9 mouse cellular contexts compared by ENCODE assay signal in the genomic region with DNA sequence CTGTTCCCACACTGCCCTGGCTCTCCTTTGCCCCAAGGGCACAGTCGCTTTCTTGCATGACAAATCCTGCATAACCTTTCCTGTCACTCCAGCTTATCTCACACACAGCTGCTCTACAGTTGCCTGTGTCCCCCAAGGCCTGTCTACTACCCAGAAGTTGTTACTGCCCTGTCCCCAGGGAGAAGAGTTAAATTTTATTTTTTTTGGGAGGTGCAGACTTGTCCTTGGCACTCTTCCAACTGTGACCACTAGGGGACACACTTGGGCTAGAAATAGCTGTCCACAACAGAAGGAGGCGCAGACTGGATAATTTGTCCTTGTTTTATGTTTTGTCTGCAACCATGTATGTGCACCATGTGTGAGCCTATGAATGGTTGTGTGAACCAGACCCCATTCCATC. TPM values are rescaled to one million over a fixed set of nuclear protein-coding genes. Genes with fewer than 3 reads are reported as not detected.
DNase-seq lines count a peak whose midpoint lies in the region; ATAC-seq and TF ChIP-seq lines count a peak whose summit lies in the region.
"Had no signal": no experiment of that assay in that cellular context is flagged by ENCODE, and none has a peak within 500 bp of the region (broad histone marks: within the 10 kb centered on the region; RNA-seq: fewer than 3 reads in every experiment).

No protein-coding gene starts in this region.

- H3K4me2 ChIP-seq in forebrain, embryonic 16.5 days (ENCODE audit: low read length): no peak overlapping the region
- H3K4me2 ChIP-seq in hindbrain, embryonic 16.5 days (ENCODE audit: low read length): no peak overlapping the region

- no peak overlapping the region for H3K4me3 ChIP-seq in forebrain, embryonic 16.5 days (replicated peaks; ENCODE audit: low read length)
- no peak overlapping the region for H3K4me3 ChIP-seq in hindbrain, embryonic 16.5 days (ENCODE audit: low read length)
- no peak overlapping the region for H3K4me3 ChIP-seq in liver, adult 2 months (ENCODE audit: insufficient read depth, low read depth, low read length)

- H3K9ac ChIP-seq in forebrain, embryonic 16.5 days (replicated peaks; ENCODE audit: low read depth, low read length): no peak overlapping the region
- no peak overlapping the region for H3K9ac ChIP-seq in hindbrain, embryonic 16.5 days (ENCODE audit: low read depth, low read length)
- no peak overlapping the region for H3K9ac ChIP-seq in liver, adult 2 months (ENCODE audit: low read depth, low read length)

- H3K36me3 ChIP-seq in forebrain, embryonic 16.5 days (ENCODE audit: control insufficient read depth, insufficient read depth): no peaks in the 10 kb centered on the region
- peaks cover under 1% of the 10 kb centered on the region; the same call in 1 of the 2 replicates for H3K36me3 ChIP-seq in hindbrain, embryonic 16.5 days (ENCODE audit: control insufficient read depth, insufficient read depth, low read length)
- H3K36me3 ChIP-seq in liver, adult 2 months (ENCODE audit: control insufficient read depth, insufficient read depth, low read length): no peaks in the 10 kb centered on the region

- no peaks in the 10 kb centered on the region for H3K27me3 ChIP-seq in forebrain, embryonic 16.5 days (replicated peaks; ENCODE audit: control insufficient read depth, insufficient read depth, low read length)
- no peaks in the 10 kb centered on the region for H3K27me3 ChIP-seq in hindbrain, embryonic 16.5 days (replicated peaks; ENCODE audit: control insufficient read depth, insufficient read depth, low read length)
- H3K27me3 ChIP-seq in liver, adult 2 months (ENCODE audit: control insufficient read depth, insufficient read depth, low read length): no peaks in the 10 kb centered on the region

- no peaks in the 10 kb centered on the region for H3K9me3 ChIP-seq in forebrain, embryonic 16.5 days (ENCODE audit: control insufficient read depth, low read length)
- no peaks in the 10 kb centered on the region for H3K9me3 ChIP-seq in hindbrain, embryonic 16.5 days (ENCODE audit: control insufficient read depth, low read length)

- DNase-seq in urinary bladder, postnatal 14 days (ENCODE audit: low spot score): peak; percentile 43
- DNase-seq in urinary bladder, postnatal 4 days (ENCODE audit: low spot score in 2 of 2): no peak
- DNase-seq in brain, embryonic 18.5 days (ENCODE audit: low read depth, low spot score): peak; percentile 28
- DNase-seq in liver, adult 2 months (ENCODE audit: extremely low read depth, low read depth, low spot score): no peak
- peak; percentile 68 to 84 for DNase-seq in natural killer cell, adult 2 months (ENCODE audit: low spot score in 2 of 2)
- DNase-seq in thymus, postnatal 25 days: peak; percentile 82

- TF ChIP-seq CTCF in liver, adult 2 months (IDR thresholded peaks at IDR 0.05; ENCODE audit: low read depth, low read length): peak; percentile 61

- peak; percentile 57; the same call in 1 of the 2 replicates for ATAC-seq in forebrain, embryonic 16.5 days
- ATAC-seq in hindbrain, embryonic 16.5 days: peak; percentile 67; the same call in 1 of the 2 replicates

- 26% methylated on average over 2 of the region's 2 CpGs for WGBS in forebrain, embryonic 16.5 days
- WGBS in hindbrain, embryonic 16.5 days: 33% methylated on average over 2 of the region's 2 CpGs
- WGBS in liver, adult 2 months: 83% methylated on average over 2 of the region's 2 CpGs

- TF ChIP-seq POLR2A in liver, adult 2 months (IDR thresholded peaks at IDR 0.05; ENCODE audit: extremely low read depth, insufficient read depth, low read length): no peak

- H3K79me2 ChIP-seq in liver, adult 2 months (ENCODE audit: control insufficient read depth, insufficient read depth, low read length): no peaks in the 10 kb centered on the region

- H3K27ac ChIP-seq in forebrain, embryonic 16.5 days (ENCODE audit: low read length): no peak overlapping the region
- no peak overlapping the region for H3K27ac ChIP-seq in hindbrain, embryonic 16.5 days (ENCODE audit: low read depth, low read length)
- H3K27ac ChIP-seq in liver, adult 2 months (replicated peaks; ENCODE audit: insufficient read depth, low read depth, low read length): no peak overlapping the region

- no peaks in the 10 kb centered on the region for H3K4me1 ChIP-seq in forebrain, embryonic 16.5 days (replicated peaks; ENCODE audit: control insufficient read depth, insufficient read depth, low read length)
- no peaks in the 10 kb centered on the region for H3K4me1 ChIP-seq in hindbrain, embryonic 16.5 days (ENCODE audit: control insufficient read depth, insufficient read depth, low read depth, low read length)
- peaks cover 4% of the 10 kb centered on the region for H3K4me1 ChIP-seq in liver, adult 2 months (ENCODE audit: control insufficient read depth, insufficient read depth, low read length)

RNA-seq across cellular contexts. Expression of a gene that starts 21.2 kb away (rescaled TPM):
- polyA plus RNA-seq in forebrain, embryonic 16.5 days (2015; fragmentation: Nextera tagmentation; extraction: Ambion mirVana): 252 and 284 TPM in 2 replicates
- polyA plus RNA-seq in hindbrain, embryonic 16.5 days (2015; fragmentation: Nextera tagmentation; extraction: Ambion mirVana): 264 and 287 TPM in 2 replicates
- total RNA-seq in liver, adult 2 months (2014; rRNA removed): 7.9 and 14.9 TPM in 2 replicates
- polyA plus RNA-seq in liver, adult 2 months (2012; rRNA removed): 38.9 and 39.4 TPM in 2 replicates

RNA-seq across cellular contexts. Expression of a gene that starts 41.5 kb away (rescaled TPM):
- polyA plus RNA-seq in forebrain, embryonic 16.5 days (2015; fragmentation: Nextera tagmentation; extraction: Ambion mirVana): 124 and 129 TPM in 2 replicates
- 95.0 and 98.2 TPM in 2 replicates for polyA plus RNA-seq in hindbrain, embryonic 16.5 days (2015; fragmentation: Nextera tagmentation; extraction: Ambion mirVana)
- total RNA-seq in liver, adult 2 months (2014; rRNA removed): 28.6 and 29.5 TPM in 2 replicates
- polyA plus RNA-seq in liver, adult 2 months (2012; rRNA removed): 18.8 and 28.4 TPM in 2 replicates

RNA-seq across cellular contexts. Expression of a gene that starts 44.0 kb away (rescaled TPM):
- polyA plus RNA-seq in forebrain, embryonic 16.5 days (2015; fragmentation: Nextera tagmentation; extraction: Ambion mirVana): 16.5 and 25.7 TPM in 2 replicates
- polyA plus RNA-seq in hindbrain, embryonic 16.5 days (2015; fragmentation: Nextera tagmentation; extraction: Ambion mirVana): 10.1 and 14.5 TPM in 2 replicates
- 0.54 and 1.0 TPM in 2 replicates for total RNA-seq in liver, adult 2 months (2014; rRNA removed)
- polyA plus RNA-seq in liver, adult 2 months (2012; rRNA removed): 0.37 and 0.42 TPM in 2 replicates

RNA-seq across cellular contexts. Expression of a gene that starts 47.6 kb away (rescaled TPM):
- polyA plus RNA-seq in forebrain, embryonic 16.5 days (2015; fragmentation: Nextera tagmentation; extraction: Ambion mirVana): not detected in 2 replicates
- polyA plus RNA-seq in hindbrain, embryonic 16.5 days (2015; fragmentation: Nextera tagmentation; extraction: Ambion mirVana): not detected in 2 replicates
- total RNA-seq in liver, adult 2 months (2014; rRNA removed): not detected in 2 replicates
- polyA plus RNA-seq in liver, adult 2 months (2012; rRNA removed): not detected in 2 replicates
- total RNA-seq: gastrocnemius, postnatal 4 days had no signal

RNA-seq across cellular contexts. Expression of a gene that starts 48.4 kb away (rescaled TPM):
- polyA plus RNA-seq in forebrain, embryonic 16.5 days (2015; fragmentation: Nextera tagmentation; extraction: Ambion mirVana): not detected in 2 replicates
- polyA plus RNA-seq in hindbrain, embryonic 16.5 days (2015; fragmentation: Nextera tagmentation; extraction: Ambion mirVana): not detected in 2 replicates
- 1.1 and 2.6 TPM in 2 replicates for total RNA-seq in liver, adult 2 months (2014; rRNA removed)
- 0.60 and 1.5 TPM in 2 replicates for polyA plus RNA-seq in liver, adult 2 months (2012; rRNA removed)
- total RNA-seq: gastrocnemius, postnatal 4 days had no signal

Comparison
In these comparisons a context has a peak if more than half of its experiments do, and no peak if none do; other contexts are left out.
1. DNase-seq: peak in urinary bladder, postnatal 14 days (single experiment), brain, embryonic 18.5 days (single experiment), natural killer cell, adult 2 months (2 of 2) and thymus, postnatal 25 days (single experiment); none in urinary bladder, postnatal 4 days (0 of 2) and liver, adult 2 months (single experiment).